Comparison of ENCODE assay signal across 27 mouse cellular contexts in the genomic region with DNA sequence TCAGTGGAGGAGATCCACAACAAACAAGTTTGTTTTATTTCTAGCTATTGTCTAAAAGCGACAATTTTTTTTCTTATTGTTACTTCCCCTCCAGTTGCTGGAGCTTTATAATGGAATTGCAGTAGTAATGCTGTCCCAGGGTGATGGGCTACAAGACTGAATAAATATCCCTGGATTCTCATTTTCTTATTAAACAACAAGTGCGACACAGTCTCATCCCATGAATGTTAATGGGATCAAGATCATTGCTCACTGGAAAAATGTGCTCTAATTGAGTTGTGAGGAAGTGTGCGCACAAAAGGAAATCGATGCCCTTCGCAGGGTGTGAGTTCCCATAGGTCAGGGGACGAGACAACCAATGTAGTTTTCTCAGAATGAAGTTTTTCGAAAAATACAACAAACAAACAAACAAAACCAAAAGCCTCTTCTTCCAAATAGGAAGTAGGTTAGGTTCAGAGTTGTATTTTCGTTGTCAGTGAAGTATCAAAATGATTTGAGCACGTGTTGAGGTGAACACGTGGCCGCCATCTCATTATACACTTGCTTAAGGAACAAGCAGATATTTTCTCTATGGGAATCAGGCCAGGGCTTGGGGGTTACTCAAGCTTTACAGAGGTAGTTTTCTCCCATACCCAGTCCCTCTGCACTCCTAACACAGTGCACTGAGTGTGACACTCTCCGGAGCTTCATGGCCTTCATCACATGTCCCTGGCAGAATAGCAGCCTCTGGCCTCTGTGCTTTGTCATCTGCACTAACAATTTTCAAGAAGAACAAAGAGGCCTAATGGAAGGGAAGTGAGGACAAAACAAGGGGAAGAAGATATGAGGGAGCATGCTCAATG.
A peak's percentile ranks its signal among the peaks of the same experiment; 100 is the strongest.
DNase-seq lines count a peak whose midpoint lies in the region; ATAC-seq and TF ChIP-seq lines count a peak whose summit lies in the region.
"Had no signal": no experiment of that assay in that cellular context is flagged by ENCODE, and none has a peak within 500 bp of the region (broad histone marks: within the 10 kb centered on the region; RNA-seq: fewer than 3 reads in every experiment).

No protein-coding gene starts in this region.

- no peaks in the 10 kb centered on the region for H3K36me3 ChIP-seq in forebrain, embryonic 13.5 days (ENCODE audit: poor library complexity, severe bottlenecking)
- H3K36me3 ChIP-seq in forebrain, embryonic 10.5 days (replicated peaks), result no peaks in the 10 kb centered on the region
- no peaks in the 10 kb centered on the region for H3K36me3 ChIP-seq in neural tube, embryonic 15.5 days
- no peaks in the 10 kb centered on the region for H3K36me3 ChIP-seq in hindbrain, embryonic 16.5 days (ENCODE audit: control insufficient read depth, insufficient read depth, low read length)
- H3K36me3 ChIP-seq in midbrain, postnatal 0 days (ENCODE audit: insufficient read depth, low read length), result no peaks in the 10 kb centered on the region
- H3K36me3 ChIP-seq: limb, embryonic 10.5 days; limb, embryonic 15.5 days; liver, embryonic 13.5 days; neural tube, embryonic 13.5 days; stomach, embryonic 15.5 days had no signal

- no peak overlapping the region for H3K27ac ChIP-seq in forebrain, embryonic 13.5 days
- no peak overlapping the region for H3K27ac ChIP-seq in forebrain, embryonic 10.5 days
- H3K27ac ChIP-seq in neural tube, embryonic 15.5 days (replicated peaks), result no peak overlapping the region
- H3K27ac ChIP-seq in hindbrain, embryonic 16.5 days (ENCODE audit: low read depth, low read length), result no peak overlapping the region
- no peak overlapping the region for H3K27ac ChIP-seq in midbrain, postnatal 0 days (ENCODE audit: low read depth, low read length)
- H3K27ac ChIP-seq: limb, embryonic 10.5 days; limb, embryonic 15.5 days; liver, embryonic 13.5 days; neural tube, embryonic 13.5 days; stomach, embryonic 15.5 days had no signal

- H3K9me3 ChIP-seq in forebrain, embryonic 13.5 days (replicated peaks), result no peaks in the 10 kb centered on the region
- H3K9me3 ChIP-seq in forebrain, embryonic 10.5 days, result no peaks in the 10 kb centered on the region
- H3K9me3 ChIP-seq in neural tube, embryonic 15.5 days (replicated peaks), result no peaks in the 10 kb centered on the region
- no peaks in the 10 kb centered on the region for H3K9me3 ChIP-seq in hindbrain, embryonic 16.5 days (ENCODE audit: control insufficient read depth, low read length)
- no peaks in the 10 kb centered on the region for H3K9me3 ChIP-seq in midbrain, postnatal 0 days (ENCODE audit: low read length)
- H3K9me3 ChIP-seq: limb, embryonic 10.5 days; limb, embryonic 15.5 days; liver, embryonic 13.5 days; neural tube, embryonic 13.5 days; stomach, embryonic 15.5 days had no signal

- no peak for DNase-seq in forebrain, embryonic 10.5 days (ENCODE audit: extremely low spot score, low spot score)
- DNase-seq in neural tube, embryonic 10.5 days (ENCODE audit: extremely low spot score, low spot score), result no peak
- peak; percentile 4 for DNase-seq in midbrain, postnatal 0 days (ENCODE audit: low spot score)
- no peak for DNase-seq in embryo, embryonic 10 days (ENCODE audit: low spot score)
- no peak for DNase-seq in layer of hippocampus, adult 18-20 months (ENCODE audit: low spot score in 2 of 2)
- DNase-seq: adrenal gland, adult 8-10 months; cerebellum, adult 11 months; cerebellum, adult 9-10 months; gastrocnemius, postnatal 14 days; kidney, adult 11 months; kidney, postnatal 36 days; layer of hippocampus, postnatal 36 days; liver, embryonic 13.5 days; lung, adult 18-20 months; right cerebral cortex, postnatal 25 days had no signal

- H3K27me3 ChIP-seq in forebrain, embryonic 13.5 days, result no peaks in the 10 kb centered on the region
- H3K27me3 ChIP-seq in forebrain, embryonic 10.5 days (ENCODE audit: poor library complexity, severe bottlenecking), result no peaks in the 10 kb centered on the region
- no peaks in the 10 kb centered on the region for H3K27me3 ChIP-seq in neural tube, embryonic 15.5 days (replicated peaks)
- no peaks in the 10 kb centered on the region for H3K27me3 ChIP-seq in hindbrain, embryonic 16.5 days (replicated peaks; ENCODE audit: control insufficient read depth, insufficient read depth, low read length)
- no peaks in the 10 kb centered on the region for H3K27me3 ChIP-seq in midbrain, postnatal 0 days (ENCODE audit: insufficient read depth, low read length)
- H3K27me3 ChIP-seq: limb, embryonic 15.5 days; liver, embryonic 13.5 days; neural tube, embryonic 13.5 days; stomach, embryonic 15.5 days had no signal

- H3K4me1 ChIP-seq in forebrain, embryonic 13.5 days, result 0 out of 2 replicates have a peak, but pooled peaks cover 4% of the 10 kb centered on the region
- 0 out of 2 replicates have a peak, but pooled peaks cover 4% of the 10 kb centered on the region for H3K4me1 ChIP-seq in forebrain, embryonic 10.5 days
- no peaks in the 10 kb centered on the region for H3K4me1 ChIP-seq in neural tube, embryonic 15.5 days
- H3K4me1 ChIP-seq in hindbrain, embryonic 16.5 days (ENCODE audit: control insufficient read depth, insufficient read depth, low read depth, low read length), result no peaks in the 10 kb centered on the region
- no peaks in the 10 kb centered on the region for H3K4me1 ChIP-seq in midbrain, postnatal 0 days (ENCODE audit: insufficient read depth, low read length)
- H3K4me1 ChIP-seq: limb, embryonic 10.5 days; limb, embryonic 15.5 days; liver, embryonic 13.5 days; neural tube, embryonic 13.5 days; stomach, embryonic 15.5 days had no signal

- no peak overlapping the region for H3K9ac ChIP-seq in forebrain, embryonic 13.5 days
- no peak overlapping the region for H3K9ac ChIP-seq in neural tube, embryonic 15.5 days (replicated peaks)
- H3K9ac ChIP-seq in hindbrain, embryonic 16.5 days (ENCODE audit: low read depth, low read length), result no peak overlapping the region
- H3K9ac ChIP-seq in midbrain, postnatal 0 days (replicated peaks; ENCODE audit: low read length, poor library complexity, severe bottlenecking), result no peak overlapping the region
- H3K9ac ChIP-seq: limb, embryonic 15.5 days; liver, embryonic 13.5 days; neural tube, embryonic 13.5 days; stomach, embryonic 15.5 days had no signal

- H3K4me2 ChIP-seq in forebrain, embryonic 13.5 days, result no peak overlapping the region
- H3K4me2 ChIP-seq in neural tube, embryonic 15.5 days, result no peak overlapping the region
- H3K4me2 ChIP-seq in hindbrain, embryonic 16.5 days (ENCODE audit: low read length), result no peak overlapping the region
- no peak overlapping the region for H3K4me2 ChIP-seq in midbrain, postnatal 0 days (ENCODE audit: low read depth, low read length, poor library complexity, severe bottlenecking)
- H3K4me2 ChIP-seq: limb, embryonic 15.5 days; liver, embryonic 13.5 days; neural tube, embryonic 13.5 days; stomach, embryonic 15.5 days had no signal

- TF ChIP-seq CTCF in midbrain, postnatal 0 days (IDR thresholded peaks at IDR 0.05), result no peak

- no peak overlapping the region for H3K4me3 ChIP-seq in forebrain, embryonic 13.5 days
- no peak overlapping the region for H3K4me3 ChIP-seq in forebrain, embryonic 10.5 days
- no peak overlapping the region for H3K4me3 ChIP-seq in neural tube, embryonic 15.5 days (replicated peaks)
- no peak overlapping the region for H3K4me3 ChIP-seq in hindbrain, embryonic 16.5 days (ENCODE audit: low read length)
- no peak overlapping the region for H3K4me3 ChIP-seq in midbrain, postnatal 0 days (ENCODE audit: low read depth, low read length)
- H3K4me3 ChIP-seq: erythroblast, embryonic 14.5 days; limb, embryonic 10.5 days; limb, embryonic 15.5 days; liver, embryonic 13.5 days; myocyte; neural tube, embryonic 13.5 days; stomach, embryonic 15.5 days had no signal

- WGBS in forebrain, embryonic 13.5 days, result 84% methylated on average over 12 of the region's 12 CpGs
- WGBS in forebrain, embryonic 10.5 days, result 85% methylated on average over 12 of the region's 12 CpGs
- 70% methylated on average over 12 of the region's 12 CpGs for WGBS in neural tube, embryonic 15.5 days
- WGBS in hindbrain, embryonic 16.5 days, result 66% methylated on average over 12 of the region's 12 CpGs
- 72% methylated on average over 12 of the region's 12 CpGs for WGBS in midbrain, postnatal 0 days

- peak; percentile 36; the same call in 1 of the 2 replicates for ATAC-seq in forebrain, embryonic 13.5 days
- peak; percentile 57; the same call in 1 of the 2 replicates for ATAC-seq in neural tube, embryonic 15.5 days (ENCODE audit: low FRiP score)
- peak; percentile 27; the same call in 1 of the 2 replicates for ATAC-seq in hindbrain, embryonic 16.5 days
- no peak for ATAC-seq in midbrain, postnatal 0 days (ENCODE audit: low FRiP score)
- ATAC-seq: activated CD4-positive, CD25-positive, alpha-beta regulatory T cell, adult 4 months; forebrain, embryonic 14.5 days; inflammation-experienced regulatory T-cells, adult 6 months had no signal
